Mouse (Mus musculus) intestine, postnatal 0 days (tissue): ENCODE measurements around the gene Dst. TPM values are rescaled to one million over a fixed set of nuclear protein-coding genes. Genes with fewer than 3 reads are reported as not detected.

Experiments used
- ATAC-seq: fragments of 200-750 bp; cut with Nextera tagmentation; 2 replicates; pipeline ENCODE4 v1.8.0; 2017; ENCODE audit warnings: mild to moderate bottlenecking, moderate TSS enrichment, moderate library complexity
- H3K27ac ChIP-seq: fragments of 300-500 bp; sonication (generic); 2 replicates; pipeline ENCODE4 v1.5.1; 2014; ENCODE audit warnings: mild to moderate bottlenecking, low read depth, low read length, moderate library complexity
- H3K27me3 ChIP-seq: fragments of 300-500 bp; sonication (generic); replicated peaks from 2 replicates; pipeline ENCODE4 v1.6.1; 2014; ENCODE audit warnings: low read length, mixed read lengths; ENCODE audit not compliant: control insufficient read depth, insufficient read depth
- H3K36me3 ChIP-seq: fragments of 300-500 bp; sonication (generic); 2 replicates; pipeline ENCODE4 v1.6.1; 2014; ENCODE audit warnings: mild to moderate bottlenecking, moderate library complexity; ENCODE audit not compliant: control insufficient read depth, insufficient read depth
- H3K4me1 ChIP-seq: fragments of 300-500 bp; sonication (generic); replicated peaks from 2 replicates; pipeline ENCODE4 v1.6.1; 2014; ENCODE audit warnings: antibody characterized with exemption, low read length, mixed read lengths; ENCODE audit not compliant: control insufficient read depth, insufficient read depth
- H3K4me2 ChIP-seq: fragments of 300-500 bp; sonication (generic); replicated peaks from 2 replicates; pipeline ENCODE4 v1.6.1; 2014; ENCODE audit warnings: low read depth, mild to moderate bottlenecking, moderate library complexity
- H3K4me3 ChIP-seq: fragments of 300-500 bp; sonication (generic); 2 replicates; pipeline ENCODE4 v1.5.1; 2014; ENCODE audit warnings: low read depth, low read length
- H3K9ac ChIP-seq: fragments of 300-500 bp; sonication (generic); 2 replicates; pipeline ENCODE4 v1.6.1; 2014; ENCODE audit warnings: mild to moderate bottlenecking, low read depth, low read length
- H3K9me3 ChIP-seq: fragments of 300-500 bp; sonication (generic); 2 replicates; pipeline ENCODE4 v1.6.1; 2016; ENCODE audit warnings: mixed run types; ENCODE audit not compliant: control insufficient read depth
- CTCF ChIP-seq: sonication (generic); IDR thresholded peaks from 2 replicates; pipeline ENCODE4 v1.5.1; 2016; ENCODE audit warnings: low read depth, mild to moderate bottlenecking, control low read depth, antibody characterized with exemption, moderate library complexity
- WGBS: fragments of 180-500 bp; shearing (Covaris S2); extraction: QIAGEN DNeasy Blood & Tissue Kit; methylation state at CpG from one replicate; pipeline ENCODE4 v1.1.7; 2014; 5-methylcytosine and 5-hydroxymethylcytosine counted together
- polyA plus RNA-seq: library from polyadenylated mRNA; unstranded; fragments of >200 nt; fragmentation: Nextera tagmentation; extraction: Ambion mirVana; gene quantifications from 2 replicates; pipeline ENCODE4 v1.2.1, GENCODE M21; 2015

Dst gene
- polyA plus RNA-seq, 1 experiment from 2014 or later, result 19.0 TPM

GRCm38 (mm10) chr1:34109599-34110210 lies 201.7 kb downstream of the Dst start:
- Histone ChIP-seq H3K9me3 (no peaks in the 10 kb centered on the region), H3K27ac (no peak overlapping the region), H3K9ac (no peak overlapping the region), H3K4me3 (no peak overlapping the region), H3K36me3 (no peaks in the 10 kb centered on the region), H3K4me1 (no peaks in the 10 kb centered on the region; the same call in 1 of the 2 replicates), H3K4me2 (no peak overlapping the region), H3K27me3 (no peaks in the 10 kb centered on the region)
- WGBS, result 40% methylated on average over 6 of the region's 6 CpGs
- TF ChIP-seq CTCF, result no peak
- no peak for ATAC-seq

GRCm38 (mm10) chr1:34110862-34111261 lies 202.8 kb downstream of the Dst start:
- Histone ChIP-seq H3K4me3 (no peak overlapping the region), H3K36me3 (no peaks in the 10 kb centered on the region), H3K27me3 (no peaks in the 10 kb centered on the region), H3K9ac (no peak overlapping the region), H3K4me2 (no peak overlapping the region), H3K4me1 (no peaks in the 10 kb centered on the region), H3K27ac (no peak overlapping the region), H3K9me3 (no peaks in the 10 kb centered on the region)
- TF ChIP-seq CTCF, result no peak
- WGBS, result 48% methylated on average over 2 of the region's 2 CpGs
- ATAC-seq, result no peak

GRCm38 (mm10) chr1:34111954-34112353 lies 203.9 kb downstream of the Dst start:
- Histone ChIP-seq H3K27me3 (no peaks in the 10 kb centered on the region), H3K4me2 (no peak overlapping the region), H3K9ac (no peak overlapping the region), H3K4me3 (no peak overlapping the region), H3K9me3 (no peaks in the 10 kb centered on the region), H3K4me1 (no peaks in the 10 kb centered on the region), H3K27ac (no peak overlapping the region), H3K36me3 (no peaks in the 10 kb centered on the region)
- no peak for TF ChIP-seq CTCF
- no peak for ATAC-seq
- 94% methylated on average over 2 of the region's 2 CpGs for WGBS

GRCm38 (mm10) chr1:34116444-34116843 lies 208.4 kb downstream of the Dst start:
- no peak overlapping the region for H3K4me3 ChIP-seq
- peak; percentile 48 for ATAC-seq
- no peak overlapping the region for H3K4me2 ChIP-seq
- no peak overlapping the region for H3K9ac ChIP-seq
- no peaks in the 10 kb centered on the region for H3K27me3 ChIP-seq
- no peak for TF ChIP-seq CTCF
- no peaks in the 10 kb centered on the region for H3K4me1 ChIP-seq
- peak overlapping the region; percentile 46; the same call in 1 of the 2 replicates for H3K27ac ChIP-seq
- no peaks in the 10 kb centered on the region for H3K9me3 ChIP-seq
- WGBS, result 41% methylated on average over 11 of the region's 11 CpGs
- H3K36me3 ChIP-seq, result no peaks in the 10 kb centered on the region

GRCm38 (mm10) chr1:34117056-34117455 lies 209.0 kb downstream of the Dst start:
- Histone ChIP-seq H3K36me3 (no peaks in the 10 kb centered on the region), H3K4me1 (no peaks in the 10 kb centered on the region), H3K27me3 (no peaks in the 10 kb centered on the region), H3K4me3 (no peak overlapping the region), H3K4me2 (no peak overlapping the region), H3K9me3 (no peaks in the 10 kb centered on the region), H3K27ac (peak overlapping the region; percentile 46), H3K9ac (no peak overlapping the region)
- 79% methylated on average over 9 of the region's 9 CpGs for WGBS
- no peak for TF ChIP-seq CTCF
- ATAC-seq, result no peak

GRCm38 (mm10) chr1:34117709-34118108 lies 209.7 kb downstream of the Dst start:
- no peaks in the 10 kb centered on the region for H3K9me3 ChIP-seq
- TF ChIP-seq CTCF, result peak; percentile 72
- no peaks in the 10 kb centered on the region for H3K36me3 ChIP-seq
- H3K27ac ChIP-seq, result no peak overlapping the region
- 19% methylated on average over 3 of the region's 3 CpGs for WGBS
- no peak overlapping the region for H3K9ac ChIP-seq
- H3K4me3 ChIP-seq, result no peak overlapping the region
- H3K27me3 ChIP-seq, result no peaks in the 10 kb centered on the region
- H3K4me1 ChIP-seq, result no peaks in the 10 kb centered on the region
- H3K4me2 ChIP-seq, result no peak overlapping the region
- no peak for ATAC-seq

GRCm38 (mm10) chr1:34120066-34120465 lies 212.0 kb downstream of the Dst start:
- Histone ChIP-seq H3K4me1 (0 out of 2 replicates have a peak, but pooled peaks cover 7% of the 10 kb centered on the region), H3K9ac (no peak overlapping the region), H3K9me3 (no peaks in the 10 kb centered on the region), H3K36me3 (no peaks in the 10 kb centered on the region), H3K4me3 (no peak overlapping the region), H3K27me3 (no peaks in the 10 kb centered on the region), H3K27ac (peak overlapping the region; percentile 96), H3K4me2 (peak overlapping the region; percentile 69; the same call in 1 of the 2 replicates)
- ATAC-seq, result no peak
- 58% methylated on average over 6 of the region's 6 CpGs for WGBS
- no peak for TF ChIP-seq CTCF
